Mouse (Mus musculus): ENCODE results near the gene Fus. TPM values are rescaled to one million over a fixed set of nuclear protein-coding genes. Genes with fewer than 3 reads are reported as not detected.
A peak's percentile ranks its signal among the peaks of the same experiment; 100 is the strongest.
"Not testable (repeated sequence)": the region's sequence is repeated elsewhere in the genome, so short reads cannot be mapped to it uniquely, and the experiment has no call there.

Gene Fus
- polyA plus RNA-seq, 1 experiment from 2014 or later, result 440 TPM

DNA sequence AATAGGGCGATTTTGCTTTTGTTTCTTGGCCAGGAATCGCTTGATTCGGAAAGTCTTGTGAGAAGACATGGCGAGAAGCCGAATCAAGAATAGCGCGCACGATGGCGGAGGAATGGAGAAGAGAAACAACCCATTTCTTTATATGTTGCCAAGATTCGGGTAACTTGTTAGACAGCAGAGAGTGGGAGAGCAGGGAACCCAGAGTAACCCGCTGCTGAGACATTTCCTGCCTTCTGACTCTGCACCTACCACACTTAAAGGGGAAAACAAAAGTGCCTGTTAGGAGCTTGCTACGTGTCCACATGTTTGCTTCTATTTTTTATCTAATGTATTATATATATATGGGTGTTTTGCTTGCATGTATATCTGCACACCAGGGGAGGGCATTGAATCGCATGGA, 45.9 kb downstream of the Fus start:
- no peak overlapping the region for H3K4me2 ChIP-seq
- no peaks in the 10 kb centered on the region for H3K36me3 ChIP-seq
- no peak overlapping the region for H3K9ac ChIP-seq
- H3K27ac ChIP-seq, result no peak overlapping the region
- no peaks in the 10 kb centered on the region for H3K27me3 ChIP-seq
- no peak for ATAC-seq (replicated peaks; ENCODE audit: low FRiP score)
- no peaks in the 10 kb centered on the region for H3K4me1 ChIP-seq
- WGBS, result 90% methylated on average over 13 of the region's 13 CpGs
- H3K9me3 ChIP-seq (replicated peaks), result no peaks in the 10 kb centered on the region
- no peak overlapping the region for H3K4me3 ChIP-seq (replicated peaks)

DNA sequence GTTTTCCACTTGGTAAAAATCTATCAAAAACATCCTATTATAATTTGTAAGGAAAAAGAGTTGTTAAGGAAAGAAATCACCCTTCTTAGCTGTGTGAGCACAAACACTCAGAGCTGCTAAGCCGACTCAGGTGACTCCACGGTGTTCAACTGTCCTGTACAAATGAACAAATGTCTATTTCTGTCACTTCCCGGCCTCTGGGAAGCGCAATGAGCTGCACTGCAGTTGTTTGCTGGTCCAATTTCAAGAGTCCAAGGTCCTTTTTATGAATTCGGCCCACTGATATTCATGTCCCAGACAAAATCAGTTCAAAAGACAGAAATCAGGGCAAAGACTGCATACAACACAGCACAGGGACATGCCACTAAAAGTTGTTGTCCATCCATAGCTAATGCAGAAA, 48.9 kb downstream of the Fus start:
- not testable (repeated sequence) for H3K9me3 ChIP-seq (replicated peaks); H3K4me1 ChIP-seq; H3K9ac ChIP-seq; ATAC-seq (replicated peaks; ENCODE audit: low FRiP score); H3K4me2 ChIP-seq; H3K36me3 ChIP-seq; H3K27ac ChIP-seq; H3K27me3 ChIP-seq; H3K4me3 ChIP-seq (replicated peaks)
- 82% methylated on average over 5 of the region's 5 CpGs for WGBS

DNA sequence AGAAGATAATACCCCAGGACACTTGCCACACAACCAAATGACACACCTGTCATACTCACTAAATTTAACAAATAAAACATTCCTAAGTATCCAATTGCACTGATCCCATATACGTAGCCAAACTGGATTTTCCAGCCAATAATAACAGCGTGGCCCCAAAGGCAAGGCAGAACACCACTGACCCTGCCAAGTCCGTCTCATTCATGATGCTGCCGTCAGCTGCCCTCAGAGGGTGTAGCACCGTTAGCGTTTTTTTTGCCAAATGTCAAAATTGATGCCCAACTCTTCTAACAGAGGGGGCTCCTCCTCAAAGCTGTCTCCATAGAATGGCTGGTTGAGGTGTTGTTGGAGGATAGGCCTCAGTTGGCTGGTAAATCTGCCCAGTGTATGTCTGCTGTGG, 49.4 kb downstream of the Fus start:
- H3K27me3 ChIP-seq, result no peaks in the 10 kb centered on the region
- H3K9ac ChIP-seq, result no peak overlapping the region
- no peaks in the 10 kb centered on the region for H3K4me1 ChIP-seq
- H3K36me3 ChIP-seq, result no peaks in the 10 kb centered on the region
- no peaks in the 10 kb centered on the region for H3K9me3 ChIP-seq (replicated peaks)
- H3K4me2 ChIP-seq, result no peak overlapping the region
- no peak overlapping the region for H3K4me3 ChIP-seq (replicated peaks)
- H3K27ac ChIP-seq, result no peak overlapping the region
- ATAC-seq (replicated peaks; ENCODE audit: low FRiP score), result no peak
- 83% methylated on average over 6 of the region's 6 CpGs for WGBS

DNA sequence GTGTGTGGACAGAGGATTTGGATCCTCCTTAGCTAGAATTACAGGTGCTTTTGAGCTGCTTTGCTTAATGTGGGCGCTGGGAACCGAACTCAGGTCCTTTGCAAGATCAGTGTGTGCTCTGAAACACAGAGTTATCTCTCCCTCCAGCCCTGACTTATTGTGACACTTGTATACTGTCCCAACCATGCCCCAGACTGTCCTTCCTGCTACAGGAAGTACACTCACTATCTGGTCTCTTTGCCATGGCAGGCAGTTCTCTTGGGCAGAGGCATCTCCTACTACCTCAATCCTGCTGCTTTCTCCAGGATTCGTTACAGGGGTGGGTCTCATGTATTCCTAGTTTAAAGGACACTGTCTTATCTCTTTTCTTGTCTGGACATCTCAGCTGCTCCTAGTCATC, 51.0 kb downstream of the Fus start:
- Histone ChIP-seq H3K4me1 (no peaks in the 10 kb centered on the region), H3K36me3 (no peaks in the 10 kb centered on the region), H3K27ac (no peak overlapping the region), H3K9ac (no peak overlapping the region), H3K4me2 (no peak overlapping the region), H3K27me3 (no peaks in the 10 kb centered on the region), H3K9me3 (replicated peaks) (no peaks in the 10 kb centered on the region), H3K4me3 (replicated peaks) (no peak overlapping the region)
- no peak for ATAC-seq (replicated peaks; ENCODE audit: low FRiP score)
- WGBS, result 94% methylated on average over 3 of the region's 3 CpGs

DNA sequence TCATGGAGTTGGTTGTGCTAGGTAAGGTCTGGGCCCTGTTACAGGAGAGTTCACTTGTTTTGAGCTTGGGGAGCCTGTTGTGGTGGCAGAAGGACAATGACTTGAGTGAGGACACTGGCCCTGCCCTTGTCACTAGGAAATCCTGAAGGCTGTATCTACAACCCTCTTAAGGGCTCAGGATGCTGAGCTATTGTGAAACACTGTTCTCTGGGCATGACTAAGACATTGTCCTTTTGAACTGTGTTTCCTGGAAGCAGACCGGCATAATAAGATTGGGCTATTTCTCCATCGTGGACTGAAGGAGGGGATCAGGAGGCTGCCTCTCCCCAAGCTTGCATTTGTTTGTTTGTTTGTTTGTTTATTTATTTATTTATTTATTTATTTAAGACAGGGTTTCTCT, 51.9 kb downstream of the Fus start:
- no peak overlapping the region for H3K9ac ChIP-seq
- H3K4me1 ChIP-seq, result no peaks in the 10 kb centered on the region
- no peak for ATAC-seq (replicated peaks; ENCODE audit: low FRiP score)
- no peaks in the 10 kb centered on the region for H3K27me3 ChIP-seq
- H3K9me3 ChIP-seq (replicated peaks), result no peaks in the 10 kb centered on the region
- H3K4me3 ChIP-seq (replicated peaks), result no peak overlapping the region
- H3K4me2 ChIP-seq, result no peak overlapping the region
- H3K27ac ChIP-seq, result no peak overlapping the region
- H3K36me3 ChIP-seq, result no peaks in the 10 kb centered on the region
- WGBS, result 80% methylated on average over 2 of the region's 2 CpGs

DNA sequence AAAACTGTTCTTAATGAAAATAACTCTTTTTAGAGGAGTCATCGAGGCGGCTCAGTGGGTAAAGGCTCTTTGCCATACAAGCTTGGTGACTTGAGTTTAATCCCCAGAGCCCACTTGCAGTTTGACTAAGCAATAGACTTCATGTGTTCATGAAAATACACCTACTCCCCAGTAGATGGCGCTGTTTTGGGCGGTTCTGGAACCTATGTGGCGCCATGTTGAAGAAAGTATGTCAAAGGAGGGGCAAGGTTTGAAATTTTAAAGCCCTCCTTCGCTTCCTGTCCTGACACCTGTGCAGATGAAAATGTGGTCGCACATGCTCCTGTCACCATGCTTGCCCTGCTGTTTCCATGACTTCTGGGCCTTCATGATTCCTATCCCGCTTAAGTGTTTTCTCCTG, 55.7 kb downstream of the Fus start:
- WGBS, result 59% methylated on average over 8 of the region's 8 CpGs
- no peaks in the 10 kb centered on the region for H3K27me3 ChIP-seq
- H3K4me1 ChIP-seq, result no peaks in the 10 kb centered on the region
- H3K27ac ChIP-seq, result no peak overlapping the region
- no peak overlapping the region for H3K4me3 ChIP-seq (replicated peaks)
- H3K9me3 ChIP-seq (replicated peaks), result no peaks in the 10 kb centered on the region
- ATAC-seq (replicated peaks; ENCODE audit: low FRiP score), result no peak
- no peaks in the 10 kb centered on the region for H3K36me3 ChIP-seq
- H3K4me2 ChIP-seq, result no peak overlapping the region
- no peak overlapping the region for H3K9ac ChIP-seq

DNA sequence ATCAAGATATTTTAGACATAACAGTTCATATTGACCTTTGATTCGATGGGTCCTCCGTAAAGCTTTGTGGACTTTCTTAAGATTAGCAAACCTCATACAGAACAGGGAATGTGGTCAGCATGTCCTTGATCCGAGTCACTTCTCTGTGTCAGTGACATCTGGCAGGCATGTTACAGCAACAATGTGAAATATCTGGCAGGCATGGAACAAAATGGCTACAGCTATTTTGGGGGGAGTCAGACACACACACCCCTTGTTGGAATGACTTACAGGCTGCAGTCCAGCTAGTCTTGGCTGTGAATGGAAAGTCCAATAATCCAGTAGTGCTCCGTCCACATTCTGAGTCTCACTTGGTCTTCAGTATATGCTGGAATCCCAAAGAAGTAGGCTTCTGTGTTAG, 56.3 kb downstream of the Fus start:
- Histone ChIP-seq H3K9me3 (replicated peaks) (no peaks in the 10 kb centered on the region), H3K4me2 (no peak overlapping the region), H3K27ac (no peak overlapping the region), H3K4me3 (replicated peaks) (no peak overlapping the region), H3K4me1 (no peaks in the 10 kb centered on the region), H3K36me3 (no peaks in the 10 kb centered on the region), H3K9ac (no peak overlapping the region), H3K27me3 (no peaks in the 10 kb centered on the region)
- no peak for ATAC-seq (replicated peaks; ENCODE audit: low FRiP score)
- WGBS, result 89% methylated on average over 4 of the region's 4 CpGs

DNA sequence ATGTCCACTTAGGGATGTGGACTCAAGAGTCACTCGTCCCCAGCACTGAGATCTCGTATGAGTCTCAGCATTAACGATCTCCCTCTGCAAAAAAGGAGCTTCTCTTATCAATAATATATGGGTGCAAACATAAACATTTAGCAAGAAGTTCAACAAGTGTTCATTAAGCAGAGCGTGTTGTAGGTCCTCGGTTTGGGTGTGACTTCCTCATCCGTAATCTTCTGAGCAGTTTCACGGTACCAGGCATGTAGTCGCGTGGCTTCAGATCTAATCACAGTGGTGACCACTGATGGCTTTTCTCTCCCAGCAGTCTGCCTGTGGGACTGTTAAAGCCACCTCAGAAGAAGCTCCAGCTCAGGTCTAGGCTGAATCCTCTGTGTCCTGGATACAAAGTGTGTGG, 57.1 kb downstream of the Fus start:
- H3K27me3 ChIP-seq, result no peaks in the 10 kb centered on the region
- H3K9me3 ChIP-seq (replicated peaks), result no peaks in the 10 kb centered on the region
- no peak for ATAC-seq (replicated peaks; ENCODE audit: low FRiP score)
- no peak overlapping the region for H3K4me3 ChIP-seq (replicated peaks)
- H3K36me3 ChIP-seq, result no peaks in the 10 kb centered on the region
- H3K27ac ChIP-seq, result no peak overlapping the region
- no peak overlapping the region for H3K9ac ChIP-seq
- WGBS, result 91% methylated on average over 9 of the region's 9 CpGs
- H3K4me2 ChIP-seq, result no peak overlapping the region
- no peaks in the 10 kb centered on the region for H3K4me1 ChIP-seq

DNA sequence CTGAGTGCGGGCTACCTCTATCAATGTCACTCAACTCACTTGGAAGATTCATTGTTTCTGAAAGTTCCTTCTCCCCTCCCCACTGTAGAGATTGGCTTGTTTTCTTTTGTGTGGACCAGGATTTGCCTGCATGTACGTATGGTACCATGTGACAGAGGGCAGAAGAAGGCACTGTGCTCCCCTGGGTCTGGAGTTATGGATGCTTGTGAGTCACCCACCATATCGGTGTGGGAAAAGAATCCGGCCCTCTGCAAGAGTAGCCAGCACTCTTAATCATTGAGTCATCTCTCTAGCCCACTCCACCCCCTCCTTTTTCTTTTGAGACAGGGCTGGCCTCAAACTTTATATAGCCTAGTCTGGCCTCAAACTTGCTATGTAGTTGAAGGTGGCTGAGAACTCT, 57.7 kb downstream of the Fus start:
- Histone ChIP-seq H3K4me2 (no peak overlapping the region), H3K36me3 (no peaks in the 10 kb centered on the region), H3K27ac (no peak overlapping the region), H3K4me1 (no peaks in the 10 kb centered on the region), H3K4me3 (replicated peaks) (no peak overlapping the region), H3K9me3 (replicated peaks) (no peaks in the 10 kb centered on the region), H3K27me3 (no peaks in the 10 kb centered on the region), H3K9ac (no peak overlapping the region)
- ATAC-seq (replicated peaks; ENCODE audit: low FRiP score), result no peak
- WGBS, result 76% methylated on average over 4 of the region's 4 CpGs

DNA sequence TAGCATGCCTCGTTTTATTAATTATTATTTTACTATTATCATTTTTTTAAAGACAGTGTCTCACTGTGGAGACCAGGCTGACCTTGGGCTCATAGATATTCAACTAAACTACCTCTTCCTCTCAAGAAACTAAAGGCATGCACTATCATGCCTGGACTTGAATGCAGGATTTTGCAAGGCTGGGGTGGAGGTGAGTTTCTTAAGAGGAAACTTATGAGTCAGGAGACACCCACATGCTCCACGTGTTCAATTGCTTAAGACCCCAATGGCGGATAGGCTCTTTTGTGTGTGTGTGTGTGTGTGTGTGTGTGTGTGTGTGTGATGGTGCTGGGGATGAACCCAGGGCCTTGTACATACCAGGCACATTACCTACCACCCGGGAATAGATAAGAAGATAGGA, 58.1 kb downstream of the Fus start:
- H3K27ac ChIP-seq, result no peak overlapping the region
- no peak for ATAC-seq (replicated peaks; ENCODE audit: low FRiP score)
- no peak overlapping the region for H3K4me2 ChIP-seq
- H3K27me3 ChIP-seq, result no peaks in the 10 kb centered on the region
- H3K36me3 ChIP-seq, result no peaks in the 10 kb centered on the region
- H3K9ac ChIP-seq, result no peak overlapping the region
- 87% methylated on average over 4 of the region's 4 CpGs for WGBS
- H3K9me3 ChIP-seq (replicated peaks), result no peaks in the 10 kb centered on the region
- H3K4me3 ChIP-seq (replicated peaks), result no peak overlapping the region
- no peaks in the 10 kb centered on the region for H3K4me1 ChIP-seq

DNA sequence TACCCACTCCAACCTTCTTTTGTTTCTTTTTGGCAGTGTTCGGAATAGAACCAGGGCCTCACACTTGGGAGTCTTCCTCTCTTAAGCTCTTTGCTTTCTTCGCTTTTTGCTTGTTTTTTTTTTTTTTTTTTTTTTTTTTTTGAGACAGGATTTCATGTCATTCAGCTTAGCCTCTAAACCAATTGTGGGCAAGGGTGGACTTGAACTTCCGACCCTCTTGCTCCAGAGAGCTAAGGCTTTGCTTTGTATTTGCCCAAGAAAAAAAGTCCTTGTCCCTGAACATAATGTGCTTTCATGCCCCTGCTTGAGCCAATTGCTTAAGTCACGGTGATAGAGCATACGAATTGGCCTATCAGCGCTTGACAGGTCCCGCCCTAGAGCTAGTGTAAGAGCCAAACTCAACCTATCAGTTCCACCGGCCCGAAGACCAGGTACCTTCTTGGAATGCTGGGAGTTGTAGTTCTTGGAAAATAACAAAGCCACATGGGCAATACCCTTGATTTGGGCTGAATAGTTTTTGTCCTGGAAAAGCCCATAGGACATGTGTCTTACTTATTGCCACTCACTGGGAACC, 64.2 kb downstream of the Fus start:
- peak; percentile 73; the same call in 1 of the 2 replicates for ATAC-seq (replicated peaks; ENCODE audit: low FRiP score)
- Histone ChIP-seq H3K4me3 (replicated peaks) (no peak overlapping the region), H3K27me3 (no peaks in the 10 kb centered on the region), H3K9me3 (replicated peaks) (no peaks in the 10 kb centered on the region), H3K9ac (no peak overlapping the region), H3K27ac (no peak overlapping the region), H3K36me3 (no peaks in the 10 kb centered on the region), H3K4me2 (no peak overlapping the region), H3K4me1 (no peaks in the 10 kb centered on the region)
- WGBS, result 42% methylated on average over 9 of the region's 9 CpGs

DNA sequence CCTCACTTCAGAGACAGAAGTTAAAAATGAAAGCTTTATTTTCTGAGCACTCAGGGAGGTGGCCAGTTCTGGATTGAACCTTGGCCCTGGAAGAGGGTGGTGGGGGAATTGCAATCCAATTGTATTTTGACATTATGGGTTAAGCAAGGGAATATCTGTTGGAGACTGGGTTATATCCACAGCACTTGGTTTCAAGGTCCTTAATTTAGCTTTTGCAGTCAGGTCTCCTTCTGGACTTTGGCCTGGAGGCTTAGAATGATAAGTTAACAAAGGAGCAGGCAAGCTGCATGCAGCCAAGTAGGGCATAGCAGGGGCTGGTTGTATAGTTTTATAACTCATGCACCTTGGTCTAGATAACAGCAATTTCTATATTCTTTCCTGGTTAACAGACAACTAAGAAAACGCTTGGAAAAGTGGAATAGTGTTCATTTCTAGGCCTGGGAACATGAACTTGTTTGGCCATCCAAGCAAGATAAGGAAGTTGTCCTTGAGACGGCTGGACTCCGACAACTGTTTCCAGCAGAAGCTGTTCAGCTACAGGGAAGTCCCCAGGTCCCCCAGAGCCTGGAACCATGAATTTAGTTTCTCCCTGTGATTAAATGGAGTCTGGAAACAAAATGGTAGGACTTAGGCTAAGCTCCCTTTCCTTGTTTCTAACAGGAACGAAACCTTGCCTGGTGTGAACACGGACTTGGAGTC, 65.2 kb downstream of the Fus start:
- no peak overlapping the region for H3K27ac ChIP-seq
- H3K9me3 ChIP-seq (replicated peaks), result no peaks in the 10 kb centered on the region
- no peak overlapping the region for H3K4me3 ChIP-seq (replicated peaks)
- no peaks in the 10 kb centered on the region for H3K4me1 ChIP-seq
- ATAC-seq (replicated peaks; ENCODE audit: low FRiP score), result no peak
- H3K36me3 ChIP-seq, result no peaks in the 10 kb centered on the region
- WGBS, result 85% methylated on average over 5 of the region's 5 CpGs
- no peak overlapping the region for H3K9ac ChIP-seq
- H3K4me2 ChIP-seq, result no peak overlapping the region
- H3K27me3 ChIP-seq, result no peaks in the 10 kb centered on the region

DNA sequence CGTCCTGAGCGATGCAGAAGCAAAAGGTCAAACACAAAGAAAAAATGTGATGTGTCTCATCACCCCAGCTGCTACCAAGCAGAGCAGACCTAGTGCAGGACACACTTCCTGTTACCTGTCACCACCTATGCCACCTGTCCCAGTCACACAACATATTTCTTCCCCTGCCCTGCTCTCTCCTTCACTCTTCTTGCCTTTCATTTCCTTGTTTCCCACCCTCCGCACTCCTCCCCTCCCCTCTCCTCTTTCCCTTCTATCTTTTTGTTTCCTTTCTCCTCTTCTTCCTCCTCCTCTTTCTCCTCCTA, 65.7 kb downstream of the Fus start:
- H3K4me2 ChIP-seq, result no peak overlapping the region
- 91% methylated on average over 3 of the region's 3 CpGs for WGBS
- ATAC-seq (replicated peaks; ENCODE audit: low FRiP score), result no peak
- no peak overlapping the region for H3K27ac ChIP-seq
- no peaks in the 10 kb centered on the region for H3K4me1 ChIP-seq
- no peak overlapping the region for H3K4me3 ChIP-seq (replicated peaks)
- no peak overlapping the region for H3K9ac ChIP-seq
- H3K9me3 ChIP-seq (replicated peaks), result no peaks in the 10 kb centered on the region
- H3K36me3 ChIP-seq, result no peaks in the 10 kb centered on the region
- H3K27me3 ChIP-seq, result no peaks in the 10 kb centered on the region

All from kidney, embryonic 15.5 days (tissue).